Mouse (Mus musculus) hindbrain, embryonic 16.5 days (tissue): Measurements from ENCODE around the gene Hist1h3c. TPM values are rescaled to one million over a fixed set of nuclear protein-coding genes. Genes with fewer than 3 reads are reported as not detected.
"Not testable (repeated sequence)": the region's sequence is repeated elsewhere in the genome, so short reads cannot be mapped to it uniquely, and the experiment has no call there.

ENCODE experiments used
- ATAC-seq: fragments of 200-750 bp; cut with Nextera tagmentation; 2 replicates; pipeline ENCODE4 v1.8.0; 2017; ENCODE audit warnings: moderate TSS enrichment, moderate library complexity
- H3K27ac ChIP-seq: fragments of 300-500 bp; sonication (generic); 2 replicates; pipeline ENCODE4 v1.5.1; 2014; ENCODE audit warnings: low read depth, mild to moderate bottlenecking, control low read depth, low read length, moderate library complexity
- H3K27me3 ChIP-seq: fragments of 300-500 bp; sonication (generic); replicated peaks from 2 replicates; pipeline ENCODE4 v1.6.1; 2014; ENCODE audit warnings: low read length; ENCODE audit not compliant: control insufficient read depth, insufficient read depth
- H3K36me3 ChIP-seq: fragments of 300-500 bp; sonication (generic); 2 replicates; pipeline ENCODE4 v1.6.1; 2014; ENCODE audit warnings: mild to moderate bottlenecking, low read length, moderate library complexity, mixed read lengths; ENCODE audit not compliant: control insufficient read depth, insufficient read depth
- H3K4me1 ChIP-seq: fragments of 300-500 bp; sonication (generic); 2 replicates; pipeline ENCODE4 v1.6.1; 2014; ENCODE audit warnings: low read depth, low read length; ENCODE audit not compliant: control insufficient read depth, insufficient read depth
- H3K4me2 ChIP-seq: fragments of 300-500 bp; sonication (generic); 2 replicates; pipeline ENCODE4 v1.6.1; 2014; ENCODE audit warnings: mild to moderate bottlenecking, low read length, control low read depth, moderate library complexity
- H3K4me3 ChIP-seq: fragments of 300-500 bp; sonication (generic); 2 replicates; pipeline ENCODE4 v1.5.1; 2014; ENCODE audit warnings: mild to moderate bottlenecking, low read length, control low read depth, moderate library complexity
- H3K9ac ChIP-seq: fragments of 300-500 bp; sonication (generic); 2 replicates; pipeline ENCODE4 v1.6.1; 2014; ENCODE audit warnings: low read depth, mild to moderate bottlenecking, control low read depth, low read length, moderate library complexity
- H3K9me3 ChIP-seq: fragments of 300-500 bp; sonication (generic); 2 replicates; pipeline ENCODE4 v1.6.1; 2014; ENCODE audit warnings: mild to moderate bottlenecking, low read length, moderate library complexity; ENCODE audit not compliant: control insufficient read depth
- WGBS: fragments of 180-500 bp; shearing (Covaris S2); extraction: QIAGEN DNeasy Blood & Tissue Kit; methylation state at CpG from one replicate; pipeline ENCODE4 v1.1.7; 2014; 5-methylcytosine and 5-hydroxymethylcytosine counted together
- polyA plus RNA-seq: library from polyadenylated mRNA; unstranded; fragments of >200 nt; fragmentation: Nextera tagmentation; extraction: Ambion mirVana; gene quantifications from 2 replicates; pipeline ENCODE4 v1.2.1, GENCODE M21; 2015

Gene Hist1h3c
- 0.70 and 1.2 TPM in 2 replicates for polyA plus RNA-seq

DNA sequence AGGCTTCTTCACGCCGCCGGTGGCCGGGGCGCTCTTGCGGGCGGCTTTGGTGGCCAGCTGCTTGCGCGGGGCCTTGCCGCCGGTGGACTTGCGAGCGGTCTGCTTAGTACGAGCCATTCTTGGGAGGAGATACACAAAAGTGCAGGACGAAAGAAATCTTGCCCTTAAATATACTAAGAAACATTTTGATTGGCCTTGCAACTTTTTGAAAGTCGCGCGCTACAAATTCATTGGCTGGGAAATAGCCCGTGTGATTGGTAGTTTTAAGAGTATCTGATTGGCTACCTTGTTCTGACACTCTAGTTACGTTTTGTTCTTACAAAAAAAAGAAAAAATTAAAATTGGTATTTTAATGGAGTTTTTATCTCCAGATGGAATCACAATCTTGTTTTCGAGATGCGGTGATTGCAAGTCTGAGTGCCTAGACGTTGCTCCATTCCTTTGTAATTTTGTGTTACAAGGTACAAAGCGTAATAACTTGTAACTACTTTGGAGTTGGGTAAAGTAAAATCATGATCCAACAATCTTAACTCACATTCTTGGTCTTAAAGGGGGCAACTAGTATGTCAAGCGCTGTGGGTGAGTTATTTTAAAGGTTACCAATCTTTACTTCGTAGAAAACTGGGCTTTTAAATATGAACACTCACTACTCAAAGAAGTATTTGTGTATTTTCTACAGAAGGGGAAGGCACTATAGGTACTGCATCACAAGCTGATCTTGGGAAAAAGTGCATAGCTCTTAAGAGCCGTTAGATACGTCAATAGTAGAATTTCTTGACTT lies at the start of gene Hist1h3c:
Gene Hist1h3c, minus strand, starts transcription at position 222 of the 781 bp plus-strand sequence.
- Histone ChIP-seq H3K27me3 (no peaks in the 10 kb centered on the region), H3K27ac (peak within 1 kb of the TSS; percentile 94), H3K36me3 (no peaks in the 10 kb centered on the region), H3K4me3 (peak within 1 kb of the TSS; percentile 44), H3K9ac (peak within 1 kb of the TSS; percentile 59), H3K4me1 (peaks cover 11% of the 10 kb centered on the region), H3K9me3 (no peaks in the 10 kb centered on the region), H3K4me2 (peak within 1 kb of the TSS; percentile 75)
- under 1% methylated on average over 23 of the region's 28 CpGs for WGBS
- ATAC-seq = peak; percentile 70

DNA sequence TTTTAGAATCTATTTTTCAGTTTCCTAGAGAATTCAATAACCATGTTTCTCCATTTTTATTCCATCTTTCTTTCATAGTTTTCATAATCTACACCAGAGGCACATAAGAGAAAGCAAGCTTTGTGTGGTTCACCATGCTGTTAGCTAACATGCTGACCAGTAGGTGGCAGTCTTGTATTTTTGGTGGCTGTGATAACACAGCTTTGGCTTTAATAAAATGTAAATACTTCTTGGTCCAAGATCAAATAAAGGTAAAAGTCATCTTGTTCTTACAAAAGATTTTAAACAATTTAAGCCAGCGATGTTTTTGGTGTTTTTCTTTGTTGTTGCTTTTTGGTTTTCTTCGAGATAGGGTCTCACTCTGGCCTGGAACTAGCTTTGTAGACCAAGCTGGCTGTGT lies 47.1 kb upstream of the Hist1h3c start:
- Histone ChIP-seq H3K4me3 (no peak overlapping the region), H3K9me3 (no peaks in the 10 kb centered on the region), H3K4me2 (no peak overlapping the region), H3K4me1 (no peaks in the 10 kb centered on the region), H3K36me3 (no peaks in the 10 kb centered on the region), H3K9ac (no peak overlapping the region), H3K27me3 (no peaks in the 10 kb centered on the region), H3K27ac (no peak overlapping the region)
- ATAC-seq = peak; percentile 73; the same call in 1 of the 2 replicates
- WGBS = 44% methylated on average over 2 of the region's 2 CpGs

DNA sequence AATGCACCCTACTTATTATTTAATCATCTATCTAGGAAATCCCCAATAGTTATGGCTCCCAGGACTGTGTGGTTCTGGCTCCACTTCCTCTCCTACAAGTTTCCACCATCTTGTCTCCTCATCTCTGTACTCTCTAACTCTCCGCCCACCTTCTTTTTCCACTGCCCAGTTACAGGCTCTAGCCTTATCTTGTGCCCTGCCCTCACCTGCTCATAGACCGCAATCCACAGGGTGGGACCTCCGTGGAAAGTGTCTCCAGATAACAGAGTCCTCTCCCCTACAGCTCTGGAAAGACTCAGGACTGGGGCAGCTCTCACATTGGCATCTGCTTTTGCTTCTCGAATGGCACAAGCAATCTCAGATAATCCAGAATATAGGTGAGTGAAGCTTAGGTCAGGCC lies 33.6 kb upstream of the Hist1h3c start:
- H3K9me3 ChIP-seq = no peaks in the 10 kb centered on the region
- WGBS = 93% methylated on average over 4 of the region's 4 CpGs
- no peak for ATAC-seq
- H3K27ac ChIP-seq = no peak overlapping the region
- no peaks in the 10 kb centered on the region for H3K36me3 ChIP-seq
- no peaks in the 10 kb centered on the region for H3K27me3 ChIP-seq
- no peaks in the 10 kb centered on the region for H3K4me1 ChIP-seq
- no peak overlapping the region for H3K9ac ChIP-seq
- no peak overlapping the region for H3K4me3 ChIP-seq
- H3K4me2 ChIP-seq = no peak overlapping the region

DNA sequence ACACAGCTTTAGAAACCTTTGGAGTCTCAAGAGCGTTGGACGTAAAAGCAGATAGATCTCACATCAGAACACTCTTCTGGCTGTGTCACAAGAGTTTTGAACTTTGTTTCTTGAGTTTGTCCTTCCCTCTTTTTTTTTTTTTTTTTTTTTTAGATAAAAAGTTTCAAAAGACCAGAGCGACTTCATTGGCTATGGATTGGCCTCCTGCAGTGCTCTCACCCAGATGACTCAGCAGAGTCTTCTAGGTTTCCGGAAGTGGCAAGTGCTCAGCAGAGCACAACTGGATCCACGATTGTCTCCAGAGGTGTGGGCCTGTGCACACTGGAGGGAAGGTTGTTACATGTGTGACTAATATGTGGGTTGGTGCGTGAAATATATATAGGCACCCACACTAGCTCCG lies 32.9 kb upstream of the Hist1h3c start:
- 94% methylated on average over 7 of the region's 7 CpGs for WGBS
- no peak for ATAC-seq
- Histone ChIP-seq H3K27ac (no peak overlapping the region), H3K9me3 (no peaks in the 10 kb centered on the region), H3K4me3 (no peak overlapping the region), H3K36me3 (no peaks in the 10 kb centered on the region), H3K4me1 (no peaks in the 10 kb centered on the region), H3K4me2 (no peak overlapping the region), H3K9ac (no peak overlapping the region), H3K27me3 (no peaks in the 10 kb centered on the region)

DNA sequence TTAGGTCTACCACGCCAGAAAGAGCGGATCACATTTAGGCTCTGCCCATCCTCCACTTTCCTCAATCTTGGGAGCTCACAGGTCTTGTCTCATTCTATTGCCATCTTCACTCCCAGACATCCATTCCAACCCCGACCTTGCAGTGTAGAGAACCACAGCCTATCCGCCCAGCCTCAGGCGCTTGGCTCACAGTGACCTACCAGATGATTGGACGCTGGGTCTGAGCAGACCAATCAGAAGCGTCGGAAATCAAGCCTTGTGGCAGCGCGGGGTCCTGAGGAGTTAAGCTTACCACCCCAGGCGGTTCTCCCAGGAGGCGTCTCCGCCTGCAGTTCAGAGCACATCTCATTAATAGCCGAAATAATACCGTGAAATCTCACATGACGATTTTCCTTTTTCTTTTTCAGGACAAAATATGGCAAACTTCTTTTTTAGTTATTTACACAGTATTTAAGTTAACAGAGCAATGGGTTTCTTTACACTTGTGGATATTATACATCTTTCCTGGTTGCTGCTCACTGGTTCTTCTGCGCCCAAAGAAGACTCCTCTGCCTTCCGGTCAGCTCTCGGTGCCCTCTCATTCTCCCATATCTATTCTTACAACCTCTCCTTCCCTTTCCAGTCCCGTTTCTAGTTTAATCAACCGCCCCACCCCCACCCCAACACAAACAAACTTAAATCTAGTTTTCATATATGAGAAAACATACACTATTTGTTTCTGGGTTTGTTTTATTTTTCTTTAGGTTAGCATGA lies 27.3 kb upstream of the Hist1h3c start:
- Histone ChIP-seq H3K27ac (no peak overlapping the region), H3K9me3 (no peaks in the 10 kb centered on the region), H3K9ac (no peak overlapping the region), H3K4me3 (peak overlapping the region; percentile 17; the same call in 1 of the 2 replicates), H3K36me3 (no peaks in the 10 kb centered on the region), H3K27me3 (no peaks in the 10 kb centered on the region), H3K4me1 (peaks cover 3% of the 10 kb centered on the region; the same call in 1 of the 2 replicates), H3K4me2 (peak overlapping the region; percentile 52)
- WGBS = 25% methylated on average over 21 of the region's 21 CpGs
- peak; percentile 92 for ATAC-seq

DNA sequence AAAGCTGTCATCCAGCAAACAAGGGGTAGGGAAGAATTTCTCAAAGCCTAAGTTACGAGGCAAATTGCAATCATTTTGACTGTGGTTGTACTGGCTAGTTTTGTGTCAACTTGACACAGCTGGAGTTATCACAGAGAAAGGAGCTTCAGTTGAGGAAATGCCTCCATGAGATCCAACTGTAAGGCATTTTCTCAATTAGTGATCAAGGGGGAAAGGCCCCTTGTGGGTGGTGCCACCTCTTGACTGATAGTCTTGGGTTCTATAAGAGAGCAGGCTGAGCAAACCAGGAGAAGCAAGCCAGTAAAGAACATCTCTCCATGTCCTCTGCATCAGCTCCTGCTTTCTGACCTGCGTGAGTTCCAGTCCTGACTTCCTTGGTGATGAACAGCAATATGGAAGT lies 24.2 kb upstream of the Hist1h3c start, which contains the start of gene Trim38:
Gene Trim38, plus strand, starts transcription at position 301 of the 400 bp plus-strand sequence.
- H3K36me3 ChIP-seq, H3K4me2 ChIP-seq, H3K4me1 ChIP-seq, H3K9me3 ChIP-seq, H3K4me3 ChIP-seq, H3K27ac ChIP-seq, H3K9ac ChIP-seq, H3K27me3 ChIP-seq, ATAC-seq: not testable (repeated sequence)
- 90% methylated on average over 2 of the region's 2 CpGs for WGBS

DNA sequence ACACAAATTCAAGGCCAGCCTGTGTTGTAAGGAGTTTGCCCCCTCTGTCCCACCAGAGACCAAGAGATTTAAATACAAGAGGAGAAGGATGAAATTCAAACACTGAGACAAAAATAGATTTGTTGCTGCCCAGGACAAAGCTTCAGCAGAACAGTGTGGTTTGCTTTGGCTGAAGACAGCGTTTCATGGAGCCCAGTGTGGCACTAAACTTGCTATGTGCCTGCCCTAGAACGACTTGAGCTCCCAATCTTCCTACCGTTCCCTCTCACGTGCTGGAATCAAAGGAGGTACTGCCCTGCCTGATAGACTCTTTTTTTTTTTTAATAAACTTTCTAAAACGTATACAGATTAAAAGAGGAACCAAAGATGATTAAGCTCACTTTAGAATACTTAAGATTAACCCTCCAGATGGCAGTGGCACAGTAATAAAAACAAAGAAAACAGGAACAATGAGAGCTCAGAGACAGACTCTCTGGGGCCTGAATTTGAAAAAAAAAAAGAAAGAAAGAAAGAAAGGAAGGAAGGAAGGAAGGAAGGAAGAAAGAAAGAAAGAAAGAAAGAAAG lies 23.5 kb upstream of the Hist1h3c start:
- no peak for ATAC-seq
- no peaks in the 10 kb centered on the region for H3K27me3 ChIP-seq
- H3K9me3 ChIP-seq = no peaks in the 10 kb centered on the region
- H3K4me1 ChIP-seq = peaks cover 9% of the 10 kb centered on the region
- H3K36me3 ChIP-seq = no peaks in the 10 kb centered on the region
- H3K4me2 ChIP-seq = no peak overlapping the region
- H3K9ac ChIP-seq = no peak overlapping the region
- H3K27ac ChIP-seq = no peak overlapping the region
- 56% methylated on average over 5 of the region's 5 CpGs for WGBS
- H3K4me3 ChIP-seq = no peak overlapping the region

DNA sequence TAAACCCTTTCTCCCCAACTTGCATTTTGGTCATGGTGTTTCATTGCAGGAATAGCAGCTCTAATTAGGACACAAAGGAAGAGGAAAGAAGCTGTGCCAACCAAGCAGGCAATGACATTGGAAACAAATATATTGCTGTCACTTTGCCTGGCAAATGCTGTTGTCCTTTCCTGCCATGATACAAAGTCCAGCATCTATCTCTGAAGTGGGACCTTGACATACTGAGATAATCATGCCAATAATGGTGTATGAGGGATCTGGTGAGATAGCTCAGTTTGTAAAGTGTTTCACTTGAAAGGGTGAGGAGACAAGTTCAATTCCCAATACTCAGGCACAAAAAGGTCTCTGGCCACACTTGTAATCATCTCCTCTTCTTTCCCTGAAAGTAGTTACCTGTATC lies 21.4 kb upstream of the Hist1h3c start:
- no peaks in the 10 kb centered on the region for H3K9me3 ChIP-seq
- H3K4me3 ChIP-seq = no peak overlapping the region
- H3K36me3 ChIP-seq = no peaks in the 10 kb centered on the region
- no peak overlapping the region for H3K4me2 ChIP-seq
- H3K9ac ChIP-seq = no peak overlapping the region
- no peaks in the 10 kb centered on the region for H3K27me3 ChIP-seq
- no peak overlapping the region for H3K27ac ChIP-seq
- H3K4me1 ChIP-seq = peaks cover 7% of the 10 kb centered on the region
- no peak for ATAC-seq

DNA sequence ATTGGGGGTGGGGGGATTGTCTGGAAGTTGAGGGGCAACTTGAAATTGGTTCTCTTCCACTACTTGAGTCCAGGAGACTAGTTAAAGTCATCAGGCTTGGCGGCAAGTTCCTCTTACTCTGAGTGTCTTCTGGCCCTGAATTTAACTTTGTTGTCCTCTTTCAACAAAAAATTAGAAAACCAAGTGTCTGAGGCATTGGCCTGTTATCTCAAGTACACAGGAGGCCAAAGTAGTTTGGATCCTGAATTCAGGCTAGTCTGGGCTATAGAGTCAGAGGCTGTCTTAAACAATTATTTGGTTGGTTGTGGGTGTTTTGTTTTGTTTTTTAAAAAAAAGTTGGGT lies 19.7 kb upstream of the Hist1h3c start:
- no peaks in the 10 kb centered on the region for H3K9me3 ChIP-seq
- no peak overlapping the region for H3K27ac ChIP-seq
- ATAC-seq = no peak
- no peak overlapping the region for H3K4me3 ChIP-seq
- H3K4me2 ChIP-seq = no peak overlapping the region
- no peaks in the 10 kb centered on the region for H3K36me3 ChIP-seq
- no peak overlapping the region for H3K9ac ChIP-seq
- WGBS = 74% methylated on average over 1 of the region's 1 CpGs
- no peaks in the 10 kb centered on the region for H3K27me3 ChIP-seq
- H3K4me1 ChIP-seq = peaks cover 12% of the 10 kb centered on the region
